Mouse (Mus musculus): ENCODE results near the gene Vpreb1.
A peak's percentile ranks its signal among the peaks of the same experiment; 100 is the strongest.

The Vpreb1 gene

DNA sequence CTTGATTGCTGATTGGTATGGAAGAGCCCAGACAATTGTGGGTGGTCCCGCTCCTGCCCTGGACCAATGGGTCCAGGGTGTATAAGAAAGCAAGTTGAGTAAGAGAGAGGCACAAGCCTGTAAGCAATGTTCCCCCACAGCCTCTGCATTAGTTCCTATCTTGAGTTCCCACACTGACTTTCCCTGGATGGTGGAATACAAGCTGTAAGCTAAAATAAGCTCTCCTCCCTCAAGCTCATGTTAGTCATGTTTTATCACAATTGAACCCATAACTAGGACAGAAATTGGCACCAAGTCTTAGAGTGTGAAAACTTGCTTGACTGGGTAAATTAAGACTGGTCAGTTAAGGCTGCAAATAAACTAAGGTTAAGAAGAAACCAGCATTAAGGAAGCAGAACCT lies 15.1 kb downstream of the Vpreb1 start:
- DNase-seq: peak; percentile 11

- peak; percentile 22 for DNase-seq
Measured at GRCm38 (mm10) chr16:16854836-16855235, 15.8 kb downstream of the Vpreb1 start.

DNA sequence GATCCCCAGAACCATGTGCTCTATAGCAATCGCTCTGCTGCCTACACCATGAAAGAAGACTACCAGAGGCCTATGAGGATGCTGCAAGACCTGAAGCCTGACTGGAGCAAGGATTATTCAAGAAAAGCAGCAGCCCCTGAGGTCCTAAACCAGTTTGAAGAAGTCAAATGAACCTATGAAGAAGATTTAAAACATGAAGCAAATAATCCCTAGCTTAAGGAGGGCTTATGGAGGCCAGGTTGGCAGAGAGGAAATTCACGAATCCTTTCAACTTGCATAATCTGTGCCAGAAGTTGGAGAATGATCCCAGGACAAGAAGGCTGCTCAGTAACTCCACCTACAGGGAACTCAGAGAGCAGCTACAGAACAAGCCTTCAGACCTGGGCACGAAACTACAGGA lies 18.2 kb downstream of the Vpreb1 start:
- no peak for DNase-seq

DNA sequence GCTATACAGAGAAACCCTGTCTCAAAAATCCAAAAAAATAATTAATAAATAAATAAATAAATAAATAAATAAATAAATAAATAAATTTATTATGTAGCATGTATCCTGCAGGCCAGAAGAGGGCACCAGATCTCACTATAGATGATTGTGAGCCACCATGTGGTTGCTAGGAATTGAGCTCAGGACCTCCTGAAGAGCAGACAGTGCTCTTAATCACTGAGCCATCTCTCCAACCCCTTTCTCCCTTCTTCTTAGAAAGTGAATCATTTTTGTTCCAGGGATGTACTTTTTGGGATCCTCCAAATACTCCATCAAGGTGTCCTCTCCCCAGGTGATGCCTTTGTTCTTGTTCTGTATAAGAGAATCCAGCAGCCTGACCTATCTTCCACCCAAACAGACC lies 21.4 kb downstream of the Vpreb1 start:
- DNase-seq: no peak

DNA sequence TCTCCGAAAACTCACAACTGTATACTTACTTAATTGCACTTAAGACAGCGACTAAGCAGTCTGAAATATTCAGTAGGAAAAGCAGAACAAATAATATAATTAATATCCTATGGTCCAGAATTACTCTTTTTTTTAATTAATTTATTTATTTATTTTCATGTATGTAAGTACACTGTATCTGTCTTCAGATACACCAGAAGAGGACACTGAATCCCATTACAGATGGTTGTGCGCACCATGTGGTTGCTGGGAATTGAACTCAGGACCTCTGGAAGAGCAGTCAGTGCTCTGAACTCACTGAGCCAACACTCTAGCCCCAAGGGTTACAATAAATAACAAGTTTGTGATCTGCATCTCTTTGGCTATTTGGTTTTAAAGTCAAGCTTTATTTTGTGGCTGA lies 41.0 kb downstream of the Vpreb1 start:
- DNase-seq: no peak

DNA sequence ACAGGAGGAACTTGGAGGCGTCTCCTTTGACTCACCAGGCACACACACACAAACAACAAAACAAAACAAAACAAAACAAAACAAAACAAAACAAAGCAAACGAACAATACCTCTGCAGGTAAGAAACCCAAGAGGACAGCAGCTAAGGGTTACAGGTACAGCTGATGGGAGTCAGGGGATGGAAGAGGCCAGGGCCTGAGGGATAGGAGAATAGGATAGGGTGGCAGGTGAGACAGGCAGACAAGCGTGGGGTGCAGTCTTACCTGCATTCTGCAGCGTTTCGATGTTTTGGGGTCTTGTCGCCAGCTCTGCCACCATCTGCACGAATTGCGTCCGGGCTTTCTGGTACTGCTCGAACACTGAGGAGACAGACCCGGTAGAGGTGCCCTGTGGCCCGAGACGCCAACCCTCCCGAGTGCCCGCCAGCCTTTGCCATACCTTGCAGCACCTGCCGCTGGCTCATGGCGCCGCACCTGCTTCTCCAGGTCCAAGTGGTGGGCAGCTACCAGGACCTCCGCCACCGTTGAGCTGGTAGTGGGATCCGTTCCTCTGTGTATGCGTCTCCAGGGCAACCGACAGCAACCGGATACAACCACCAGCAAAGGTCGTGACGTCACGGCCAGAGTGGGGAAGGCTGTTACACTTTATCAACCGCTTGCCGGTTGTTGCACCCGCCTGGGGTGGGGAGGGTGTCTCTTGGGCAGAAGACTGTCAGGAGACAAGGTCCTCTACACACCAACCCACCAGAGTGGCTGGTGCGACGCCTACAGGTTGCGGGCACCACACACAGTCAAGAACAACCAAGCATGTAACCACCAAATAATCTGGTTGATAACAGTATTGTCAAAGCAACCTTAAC lies 41.7 kb downstream of the Vpreb1 start, which contains the start of gene Spag6l:
Spag6l (minus strand) TSS at position 700 of the 859 bp plus-strand sequence.
- DNase-seq: peak; percentile 63

- no peak for DNase-seq
Measured at GRCm38 (mm10) chr16:16826223-16826622, 44.4 kb downstream of the Vpreb1 start.

- DNase-seq: no peak
Measured at GRCm38 (mm10) chr16:16825476-16825875, 45.2 kb downstream of the Vpreb1 start.

All from right cerebral cortex, adult 18-20 months (tissue).